Mouse (Mus musculus) neural tube, embryonic 12.5 days (tissue): Measurements from ENCODE around the gene Prps1l1. TPM values are rescaled to one million over a fixed set of nuclear protein-coding genes. Genes with fewer than 3 reads are reported as not detected.

Source experiments
- ATAC-seq: fragments of 200-750 bp; cut with Nextera tagmentation; 2 replicates; pipeline ENCODE4 v1.8.0; 2017; ENCODE audit warnings: low read depth, mild to moderate bottlenecking, moderate TSS enrichment, moderate library complexity; ENCODE audit not compliant: low FRiP score
- H3K27ac ChIP-seq: fragments of 300-500 bp; sonication (generic); 2 replicates; pipeline ENCODE4 v1.5.1; 2016
- H3K27me3 ChIP-seq: fragments of 300-500 bp; sonication (generic); replicated peaks from 2 replicates; pipeline ENCODE4 v1.6.1; 2016; ENCODE audit warnings: mild to moderate bottlenecking
- H3K36me3 ChIP-seq: fragments of 300-500 bp; sonication (generic); 2 replicates; pipeline ENCODE4 v1.6.1; 2016; ENCODE audit warnings: mild to moderate bottlenecking
- H3K4me1 ChIP-seq: fragments of 300-500 bp; sonication (generic); 2 replicates; pipeline ENCODE4 v1.6.1; 2016
- H3K4me2 ChIP-seq: fragments of 300-500 bp; sonication (generic); replicated peaks from 2 replicates; pipeline ENCODE4 v1.6.1; 2016; ENCODE audit warnings: mild to moderate bottlenecking
- H3K4me3 ChIP-seq: fragments of 300-500 bp; sonication (generic); 2 replicates; pipeline ENCODE4 v1.5.1; 2016
- H3K9ac ChIP-seq: fragments of 300-500 bp; sonication (generic); 2 replicates; pipeline ENCODE4 v1.6.1; 2016; ENCODE audit warnings: mild to moderate bottlenecking
- H3K9me3 ChIP-seq: fragments of 300-500 bp; sonication (generic); 2 replicates; pipeline ENCODE4 v1.6.1; 2016; ENCODE audit warnings: mild to moderate bottlenecking
- WGBS: fragments of 180-500 bp; shearing (Covaris S2); methylation state at CpG from one replicate; pipeline ENCODE4 v1.1.7; 2016; 5-methylcytosine and 5-hydroxymethylcytosine counted together
- polyA plus RNA-seq: library from polyadenylated mRNA; unstranded; fragments of >200 nt; fragmentation: Nextera tagmentation; extraction: Ambion mirVana; gene quantifications from 2 replicates; pipeline ENCODE4 v1.2.1, GENCODE M21; 2016

The Prps1l1 gene
- polyA plus RNA-seq: not detected in 2 replicates

GRCm38 (mm10) chr12:34984461-34984860, at the start of gene Prps1l1:
TSS of gene Prps1l1 (plus strand) at chr12:34984761.
- Histone ChIP-seq H3K9me3 (no peaks in the 10 kb centered on the region), H3K4me2 (no peak within 1 kb of the TSS), H3K9ac (no peak within 1 kb of the TSS), H3K27ac (no peak within 1 kb of the TSS), H3K36me3 (no peaks in the 10 kb centered on the region), H3K4me1 (no peaks in the 10 kb centered on the region), H3K4me3 (no peak within 1 kb of the TSS), H3K27me3 (no peaks in the 10 kb centered on the region)
- ATAC-seq: no peak
- 89% methylated on average over 4 of the region's 4 CpGs for WGBS

- no peaks in the 10 kb centered on the region for H3K27me3 ChIP-seq
- WGBS: 90% methylated on average over 1 of the region's 1 CpGs
- H3K9me3 ChIP-seq: no peaks in the 10 kb centered on the region
- no peak overlapping the region for H3K4me2 ChIP-seq
- H3K36me3 ChIP-seq: no peaks in the 10 kb centered on the region
- no peak overlapping the region for H3K4me3 ChIP-seq
- no peak for ATAC-seq
- H3K27ac ChIP-seq: no peak overlapping the region
- H3K9ac ChIP-seq: no peak overlapping the region
- no peaks in the 10 kb centered on the region for H3K4me1 ChIP-seq
Observed at GRCm38 (mm10) chr12:34937918-34938317, 46.6 kb upstream of the Prps1l1 start.

- no peaks in the 10 kb centered on the region for H3K27me3 ChIP-seq
- H3K4me3 ChIP-seq: no peak overlapping the region
- no peaks in the 10 kb centered on the region for H3K9me3 ChIP-seq
- 85% methylated on average over 6 of the region's 6 CpGs for WGBS
- no peaks in the 10 kb centered on the region for H3K4me1 ChIP-seq
- no peak for ATAC-seq
- no peak overlapping the region for H3K4me2 ChIP-seq
- H3K36me3 ChIP-seq: no peaks in the 10 kb centered on the region
- no peak overlapping the region for H3K9ac ChIP-seq
- H3K27ac ChIP-seq: no peak overlapping the region
Observed at GRCm38 (mm10) chr12:34949066-34949706, 35.4 kb upstream of the Prps1l1 start.

GRCm38 (mm10) chr12:34975991-34976390, 8.6 kb upstream of the Prps1l1 start:
- Histone ChIP-seq H3K27ac (no peak overlapping the region), H3K4me2 (no peak overlapping the region), H3K4me3 (no peak overlapping the region), H3K27me3 (no peaks in the 10 kb centered on the region), H3K9me3 (no peaks in the 10 kb centered on the region), H3K4me1 (no peaks in the 10 kb centered on the region), H3K9ac (no peak overlapping the region), H3K36me3 (no peaks in the 10 kb centered on the region)
- no peak for ATAC-seq
- WGBS: 89% methylated on average over 3 of the region's 3 CpGs

GRCm38 (mm10) chr12:34985865-34986264, 1.3 kb downstream of the Prps1l1 start:
- no peak for ATAC-seq
- no peaks in the 10 kb centered on the region for H3K4me1 ChIP-seq
- H3K27ac ChIP-seq: no peak overlapping the region
- no peak overlapping the region for H3K4me3 ChIP-seq
- no peaks in the 10 kb centered on the region for H3K36me3 ChIP-seq
- no peaks in the 10 kb centered on the region for H3K27me3 ChIP-seq
- H3K9ac ChIP-seq: no peak overlapping the region
- WGBS: 87% methylated on average over 5 of the region's 5 CpGs
- H3K9me3 ChIP-seq: no peaks in the 10 kb centered on the region
- H3K4me2 ChIP-seq: no peak overlapping the region

GRCm38 (mm10) chr12:34989537-34990200, 5.1 kb downstream of the Prps1l1 start:
- Histone ChIP-seq H3K4me1 (no peaks in the 10 kb centered on the region), H3K9me3 (no peaks in the 10 kb centered on the region), H3K4me3 (no peak overlapping the region), H3K9ac (no peak overlapping the region), H3K27me3 (no peaks in the 10 kb centered on the region), H3K4me2 (no peak overlapping the region), H3K36me3 (no peaks in the 10 kb centered on the region), H3K27ac (no peak overlapping the region)
- no peak for ATAC-seq
- 89% methylated on average over 7 of the region's 7 CpGs for WGBS

- 89% methylated on average over 4 of the region's 4 CpGs for WGBS
- H3K36me3 ChIP-seq: no peaks in the 10 kb centered on the region
Observed at GRCm38 (mm10) chr12:34990387-34990786, 5.8 kb downstream of the Prps1l1 start.

GRCm38 (mm10) chr12:34991900-34992299, 7.3 kb downstream of the Prps1l1 start:
- 87% methylated on average over 2 of the region's 2 CpGs for WGBS
- Histone ChIP-seq H3K4me1 (no peaks in the 10 kb centered on the region), H3K9ac (no peak overlapping the region), H3K4me3 (no peak overlapping the region), H3K4me2 (no peak overlapping the region), H3K36me3 (no peaks in the 10 kb centered on the region), H3K27me3 (no peaks in the 10 kb centered on the region), H3K9me3 (no peaks in the 10 kb centered on the region), H3K27ac (no peak overlapping the region)
- no peak for ATAC-seq

More at GRCm38 (mm10) chr12:34990387-34990786, 5.8 kb downstream of the Prps1l1 start:
- no peak overlapping the region for H3K4me2 ChIP-seq
- H3K9me3 ChIP-seq: no peaks in the 10 kb centered on the region
- no peak overlapping the region for H3K9ac ChIP-seq
- H3K27ac ChIP-seq: no peak overlapping the region
- H3K4me1 ChIP-seq: no peaks in the 10 kb centered on the region
- H3K27me3 ChIP-seq: no peaks in the 10 kb centered on the region
- ATAC-seq: no peak
- no peak overlapping the region for H3K4me3 ChIP-seq

- Histone ChIP-seq H3K36me3 (no peaks in the 10 kb centered on the region), H3K27ac (no peak overlapping the region), H3K4me2 (no peak overlapping the region), H3K9ac (no peak overlapping the region), H3K4me1 (no peaks in the 10 kb centered on the region), H3K4me3 (no peak overlapping the region), H3K9me3 (no peaks in the 10 kb centered on the region), H3K27me3 (no peaks in the 10 kb centered on the region)
- 90% methylated on average over 3 of the region's 3 CpGs for WGBS
- no peak for ATAC-seq
Observed at GRCm38 (mm10) chr12:34997597-34998182, 13.1 kb downstream of the Prps1l1 start.

GRCm38 (mm10) chr12:34998778-34999467, 14.4 kb downstream of the Prps1l1 start:
- H3K27me3 ChIP-seq: no peaks in the 10 kb centered on the region
- no peak overlapping the region for H3K9ac ChIP-seq
- H3K27ac ChIP-seq: no peak overlapping the region
- no peaks in the 10 kb centered on the region for H3K36me3 ChIP-seq
- whole genome bisulfite sequencing: 67% methylated on average over 12 of the region's 12 CpGs
- no peak overlapping the region for H3K4me3 ChIP-seq
- no peak overlapping the region for H3K4me2 ChIP-seq
- peak; percentile 71 for ATAC-seq
- no peaks in the 10 kb centered on the region for H3K9me3 ChIP-seq
- no peaks in the 10 kb centered on the region for H3K4me1 ChIP-seq

- no peak for ATAC-seq
- Histone ChIP-seq H3K27ac (no peak overlapping the region), H3K9me3 (no peaks in the 10 kb centered on the region), H3K4me3 (no peak overlapping the region), H3K36me3 (no peaks in the 10 kb centered on the region), H3K9ac (no peak overlapping the region), H3K4me1 (no peaks in the 10 kb centered on the region), H3K27me3 (no peaks in the 10 kb centered on the region), H3K4me2 (no peak overlapping the region)
- 66% methylated on average over 4 of the region's 4 CpGs for WGBS
Observed at GRCm38 (mm10) chr12:35000323-35000722, 15.8 kb downstream of the Prps1l1 start.

GRCm38 (mm10) chr12:35005748-35006147, 21.2 kb downstream of the Prps1l1 start:
- no peak overlapping the region for H3K9ac ChIP-seq
- no peaks in the 10 kb centered on the region for H3K36me3 ChIP-seq
- no peak for ATAC-seq
- H3K9me3 ChIP-seq: no peaks in the 10 kb centered on the region
- H3K27ac ChIP-seq: no peak overlapping the region
- H3K4me2 ChIP-seq: no peak overlapping the region
- H3K27me3 ChIP-seq: no peaks in the 10 kb centered on the region
- no peak overlapping the region for H3K4me3 ChIP-seq
- H3K4me1 ChIP-seq: peaks cover 7% of the 10 kb centered on the region; the same call in 1 of the 2 replicates
